Mouse (Mus musculus) forebrain, embryonic 13.5 days (tissue): ENCODE data around the gene Defa21. TPM values are rescaled to one million over a fixed set of nuclear protein-coding genes. Genes with fewer than 3 reads are reported as not detected.
"Not testable (repeated sequence)": the region's sequence is repeated elsewhere in the genome, so short reads cannot be mapped to it uniquely, and the experiment has no call there.

ENCODE experiments used
- ATAC-seq: fragments of 200-750 bp; cut with Nextera tagmentation; 2 replicates; pipeline ENCODE4 v1.8.0; 2017
- H3K27ac ChIP-seq: fragments of 300-500 bp; sonication (generic); 2 replicates; pipeline ENCODE4 v1.5.1; 2015; ENCODE audit warnings: inconsistent platforms, mild to moderate bottlenecking, moderate library complexity
- H3K27me3 ChIP-seq: fragments of 300-500 bp; sonication (generic); 2 replicates; pipeline ENCODE4 v1.6.1; 2015; ENCODE audit warnings: mild to moderate bottlenecking, inconsistent platforms
- H3K36me3 ChIP-seq: fragments of 300-500 bp; sonication (generic); 2 replicates; pipeline ENCODE4 v1.6.1; 2015; ENCODE audit warnings: mild to moderate bottlenecking, inconsistent platforms; ENCODE audit not compliant: poor library complexity, severe bottlenecking
- H3K4me1 ChIP-seq: fragments of 300-500 bp; sonication (generic); 2 replicates; pipeline ENCODE4 v1.6.1; 2015; ENCODE audit warnings: inconsistent platforms
- H3K4me2 ChIP-seq: fragments of 300-500 bp; sonication (generic); 2 replicates; pipeline ENCODE4 v1.6.1; 2015; ENCODE audit warnings: inconsistent platforms, mild to moderate bottlenecking, moderate library complexity
- H3K4me3 ChIP-seq: fragments of 300-500 bp; sonication (generic); 2 replicates; pipeline ENCODE4 v1.5.1; 2015; ENCODE audit warnings: mild to moderate bottlenecking, inconsistent platforms
- H3K9ac ChIP-seq: fragments of 300-500 bp; sonication (generic); 2 replicates; pipeline ENCODE4 v1.6.1; 2015; ENCODE audit warnings: mild to moderate bottlenecking, inconsistent platforms
- H3K9me3 ChIP-seq: fragments of 300-500 bp; sonication (generic); replicated peaks from 2 replicates; pipeline ENCODE4 v1.6.1; 2016; ENCODE audit warnings: inconsistent platforms
- WGBS: fragments of 180-500 bp; shearing (Covaris S2); methylation state at CpG from one replicate; pipeline ENCODE4 v1.1.7; 2015; 5-methylcytosine and 5-hydroxymethylcytosine counted together
- polyA plus RNA-seq: library from polyadenylated mRNA; unstranded; fragments of >200 nt; fragmentation: Nextera tagmentation; extraction: Ambion mirVana; gene quantifications from 2 replicates; pipeline ENCODE4 v1.2.1, GENCODE M21; 2015

Defa21 gene
- not detected in 2 replicates for polyA plus RNA-seq

DNA sequence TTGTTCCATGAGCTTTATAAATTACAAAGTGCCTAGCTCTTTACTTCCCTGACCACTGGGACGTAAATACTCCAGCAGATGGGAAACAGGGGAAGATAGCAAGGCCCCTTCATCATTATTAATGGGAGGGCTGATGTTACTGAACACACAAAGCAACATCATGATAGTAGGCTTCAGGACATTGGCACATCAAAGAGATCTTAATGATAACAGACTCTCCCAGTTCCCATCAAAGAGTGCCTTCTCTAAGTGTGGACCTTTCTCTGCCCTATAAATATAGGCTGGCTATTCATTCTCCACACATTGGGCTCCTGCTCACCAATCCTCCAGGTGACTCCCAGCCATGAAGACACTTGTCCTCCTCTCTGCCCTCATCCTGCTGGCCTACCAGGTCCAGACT lies at the start of gene Defa21:
TSS of gene Defa21 (plus strand) at position 301 of the 400 bp plus-strand sequence.
- not testable (repeated sequence) for ATAC-seq, H3K4me2 ChIP-seq, H3K27me3 ChIP-seq, H3K9me3 ChIP-seq, H3K36me3 ChIP-seq, H3K27ac ChIP-seq, H3K4me1 ChIP-seq, H3K9ac ChIP-seq, H3K4me3 ChIP-seq
- WGBS = no CpG with 5 or more reads among the region's 1 CpGs

DNA sequence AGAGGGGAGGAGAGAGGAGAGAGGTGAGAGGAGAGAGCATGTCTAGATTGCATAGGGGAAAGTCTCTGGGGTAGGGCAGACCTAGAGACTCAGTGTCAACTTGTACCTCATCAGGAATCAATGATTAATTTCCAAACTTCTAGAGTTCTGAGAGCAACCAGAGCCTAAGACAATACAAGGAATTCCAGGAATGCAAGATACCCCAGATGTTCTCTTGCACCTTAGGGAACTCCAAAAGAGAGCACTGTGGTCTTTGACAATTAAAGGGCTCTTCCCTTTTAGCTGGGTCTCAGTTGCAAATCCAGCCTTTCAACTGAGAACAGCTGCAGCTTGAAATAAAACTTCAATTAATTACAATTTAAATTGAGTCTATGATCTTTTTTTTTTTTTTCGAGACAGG lies 45.5 kb upstream of the Defa21 start:
- H3K4me3 ChIP-seq = no peak overlapping the region

DNA sequence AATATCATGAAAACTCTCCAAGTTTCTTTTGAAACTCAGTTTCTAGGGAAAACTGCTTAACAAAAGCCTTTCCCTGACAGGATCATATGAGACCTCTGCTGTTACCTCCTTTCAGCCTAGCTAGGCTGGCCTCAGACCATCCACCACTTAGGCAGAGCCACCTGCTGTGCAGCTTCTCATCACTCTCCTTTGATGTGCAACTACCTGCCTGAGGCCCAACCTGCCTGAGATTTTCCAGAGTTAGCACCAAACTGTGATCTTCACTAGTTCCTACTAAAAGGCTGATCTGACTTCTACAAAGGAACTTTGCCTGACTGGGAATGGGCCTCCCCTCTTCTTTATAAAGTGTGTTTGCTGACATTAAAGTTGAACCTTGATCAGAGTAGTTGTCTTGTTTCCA lies 31.3 kb upstream of the Defa21 start:
- not testable (repeated sequence) for H3K36me3 ChIP-seq, H3K9ac ChIP-seq, ATAC-seq, H3K9me3 ChIP-seq, H3K4me2 ChIP-seq, H3K4me1 ChIP-seq, H3K27ac ChIP-seq, H3K27me3 ChIP-seq, H3K4me3 ChIP-seq

More for the DNA sequence above, 45.5 kb upstream of the Defa21 start:
- Histone ChIP-seq H3K9me3 (peaks cover 4% of the 10 kb centered on the region), H3K27ac (no peak overlapping the region), H3K4me2 (no peak overlapping the region), H3K36me3 (no peaks in the 10 kb centered on the region), H3K27me3 (no peaks in the 10 kb centered on the region), H3K4me1 (no peaks in the 10 kb centered on the region), H3K9ac (no peak overlapping the region)
- ATAC-seq = no peak
- WGBS = 26% methylated on average over 1 of the region's 1 CpGs

DNA sequence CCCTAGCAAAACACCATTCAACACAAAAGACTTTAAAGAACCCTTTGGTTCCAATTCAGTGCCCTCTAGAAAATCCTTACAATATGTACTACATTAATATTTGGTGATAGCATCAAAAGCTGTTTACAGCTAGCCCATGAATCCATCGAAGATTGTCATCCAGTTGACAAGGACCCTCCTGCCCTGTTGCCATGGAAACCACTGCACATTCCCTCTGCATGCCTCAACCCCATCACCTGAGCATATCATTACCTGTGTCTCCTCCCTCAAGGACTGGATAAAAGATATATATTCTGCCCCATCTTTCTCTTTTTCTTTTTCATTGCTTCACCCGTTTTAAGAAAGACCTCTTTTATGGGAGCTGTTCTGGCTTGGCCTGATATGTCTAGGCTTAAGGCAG lies 28.6 kb upstream of the Defa21 start:
- no peak for ATAC-seq
- H3K9me3 ChIP-seq = peaks cover 3% of the 10 kb centered on the region; the same call in 1 of the 2 replicates
- no peak overlapping the region for H3K9ac ChIP-seq
- WGBS = 79% methylated on average over 2 of the region's 2 CpGs
- no peak overlapping the region for H3K4me3 ChIP-seq
- H3K36me3 ChIP-seq = no peaks in the 10 kb centered on the region
- no peak overlapping the region for H3K4me2 ChIP-seq
- no peaks in the 10 kb centered on the region for H3K4me1 ChIP-seq
- no peak overlapping the region for H3K27ac ChIP-seq
- H3K27me3 ChIP-seq = no peaks in the 10 kb centered on the region

DNA sequence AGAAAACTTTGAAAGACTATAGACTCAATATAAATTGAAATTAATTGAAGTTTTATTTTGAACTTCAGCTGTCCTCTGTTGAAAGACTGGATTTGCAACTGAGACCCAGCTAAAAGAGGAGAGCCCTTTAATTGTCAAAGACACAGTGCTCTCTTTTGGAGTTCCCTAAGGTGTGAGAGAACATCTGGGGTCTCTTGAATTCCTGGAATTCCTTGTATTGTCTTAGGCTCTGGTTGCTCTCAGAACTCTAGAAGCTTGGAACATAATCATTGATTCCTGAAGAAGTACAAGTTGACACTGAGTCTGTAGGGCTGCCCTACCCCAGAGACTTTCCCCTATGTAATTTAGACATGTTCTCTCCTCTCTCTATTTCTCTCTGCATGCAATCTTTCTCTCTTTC lies 28.1 kb upstream of the Defa21 start:
- Histone ChIP-seq H3K36me3 (no peaks in the 10 kb centered on the region), H3K4me1 (no peaks in the 10 kb centered on the region), H3K4me3 (no peak overlapping the region), H3K9ac (no peak overlapping the region), H3K27me3 (no peaks in the 10 kb centered on the region), H3K27ac (no peak overlapping the region), H3K9me3 (peaks cover 3% of the 10 kb centered on the region; the same call in 1 of the 2 replicates), H3K4me2 (no peak overlapping the region)
- ATAC-seq = no peak

DNA sequence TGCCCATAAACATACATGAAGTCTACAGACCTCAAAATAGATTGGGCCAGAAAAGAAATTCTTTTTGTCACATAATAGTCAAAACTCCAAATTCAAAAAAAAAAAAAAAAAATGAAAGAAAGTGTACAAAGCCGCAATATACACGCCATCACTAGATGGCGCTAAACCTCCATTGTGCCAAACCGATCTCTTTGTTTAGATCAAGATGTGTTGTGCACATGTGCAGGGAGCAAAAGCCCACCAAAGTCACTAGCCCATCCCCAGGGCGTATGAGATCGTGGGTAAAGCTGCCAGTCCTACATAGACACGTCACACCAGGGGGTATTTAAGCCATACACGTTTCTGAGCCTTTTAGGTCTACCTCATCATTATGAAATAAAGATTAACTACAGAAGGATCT lies 24.2 kb upstream of the Defa21 start:
- WGBS = 50% methylated on average over 8 of the region's 8 CpGs
- H3K36me3 ChIP-seq = no peaks in the 10 kb centered on the region
- no peak overlapping the region for H3K9ac ChIP-seq
- H3K27me3 ChIP-seq = no peaks in the 10 kb centered on the region
- H3K4me2 ChIP-seq = no peak overlapping the region
- H3K9me3 ChIP-seq = peaks cover 14% of the 10 kb centered on the region
- H3K27ac ChIP-seq = no peak overlapping the region
- no peaks in the 10 kb centered on the region for H3K4me1 ChIP-seq
- no peak for ATAC-seq
- no peak overlapping the region for H3K4me3 ChIP-seq

DNA sequence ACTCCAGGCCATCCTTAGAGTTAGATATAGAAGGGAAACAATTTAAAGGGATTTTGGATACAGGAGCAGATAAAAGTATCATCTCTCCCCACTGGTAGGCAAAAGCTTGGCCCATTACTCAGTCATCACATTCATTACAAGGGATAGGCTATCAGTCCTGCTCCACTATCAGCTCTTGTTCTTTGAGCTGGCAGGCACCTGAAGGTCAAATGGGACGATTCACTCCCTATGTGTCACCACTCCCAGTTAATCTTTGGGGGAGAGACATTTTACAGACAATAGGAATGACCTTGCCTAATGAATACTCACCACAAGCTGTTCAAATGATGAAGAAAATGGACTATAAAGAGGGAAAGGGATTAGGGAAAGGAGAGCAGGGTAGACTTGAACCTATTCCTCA lies 18.5 kb upstream of the Defa21 start:
- Histone ChIP-seq H3K4me1 (no peaks in the 10 kb centered on the region), H3K27me3 (no peaks in the 10 kb centered on the region), H3K9ac (no peak overlapping the region), H3K9me3 (peaks cover 27% of the 10 kb centered on the region), H3K4me2 (no peak overlapping the region), H3K4me3 (no peak overlapping the region), H3K27ac (no peak overlapping the region), H3K36me3 (no peaks in the 10 kb centered on the region)
- ATAC-seq = no peak
- 30% methylated on average over 1 of the region's 1 CpGs for whole genome bisulfite sequencing

DNA sequence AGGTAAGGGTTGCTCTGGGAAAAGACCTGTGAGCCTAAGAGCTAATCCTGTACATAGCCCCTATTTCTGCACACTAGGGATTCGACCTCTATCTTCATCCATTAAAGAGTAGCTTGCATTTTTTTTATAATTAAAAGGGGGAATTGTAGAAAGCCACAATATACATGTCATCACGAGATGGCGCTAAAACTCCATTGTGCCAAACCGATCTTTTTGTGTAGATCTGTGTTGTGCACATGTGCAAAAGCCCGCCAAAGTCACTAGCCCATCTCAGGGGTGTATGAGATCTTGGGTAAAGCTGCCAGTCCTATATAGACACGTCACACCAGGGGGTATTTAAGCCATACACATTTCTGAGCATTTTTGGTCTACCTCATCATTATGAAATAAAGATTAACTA lies 16.8 kb upstream of the Defa21 start:
- H3K36me3 ChIP-seq, H3K27ac ChIP-seq, H3K4me3 ChIP-seq, H3K4me2 ChIP-seq, ATAC-seq, H3K27me3 ChIP-seq, H3K4me1 ChIP-seq, H3K9ac ChIP-seq: not testable (repeated sequence)
- WGBS = 51% methylated on average over 6 of the region's 6 CpGs
- H3K9me3 ChIP-seq = peaks cover 33% of the 10 kb centered on the region

DNA sequence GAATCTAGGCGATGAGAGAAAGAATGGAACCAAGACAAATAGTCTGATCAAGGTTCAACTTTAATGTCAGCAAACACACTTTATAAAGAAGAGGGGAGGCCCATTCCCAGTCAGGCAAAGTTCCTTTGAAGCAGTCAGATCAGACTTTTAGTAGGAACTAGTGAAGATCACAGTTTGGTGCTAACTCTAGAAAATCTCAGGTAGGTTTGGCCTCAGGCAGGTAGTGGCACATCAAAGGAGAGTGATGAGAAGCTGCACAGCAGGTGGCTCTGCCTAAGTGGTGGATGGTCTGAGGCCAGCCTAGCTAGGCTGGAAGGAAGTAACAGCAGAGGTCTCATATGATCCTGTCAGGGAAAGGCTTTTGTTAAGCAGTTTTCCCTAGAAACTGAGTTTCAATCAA lies 14.8 kb upstream of the Defa21 start:
- not testable (repeated sequence) for H3K4me1 ChIP-seq, H3K27me3 ChIP-seq, H3K4me2 ChIP-seq, H3K36me3 ChIP-seq, ATAC-seq, H3K4me3 ChIP-seq, H3K27ac ChIP-seq, H3K9ac ChIP-seq
- H3K9me3 ChIP-seq = peaks cover 24% of the 10 kb centered on the region
- 85% methylated on average over 1 of the region's 1 CpGs for WGBS

DNA sequence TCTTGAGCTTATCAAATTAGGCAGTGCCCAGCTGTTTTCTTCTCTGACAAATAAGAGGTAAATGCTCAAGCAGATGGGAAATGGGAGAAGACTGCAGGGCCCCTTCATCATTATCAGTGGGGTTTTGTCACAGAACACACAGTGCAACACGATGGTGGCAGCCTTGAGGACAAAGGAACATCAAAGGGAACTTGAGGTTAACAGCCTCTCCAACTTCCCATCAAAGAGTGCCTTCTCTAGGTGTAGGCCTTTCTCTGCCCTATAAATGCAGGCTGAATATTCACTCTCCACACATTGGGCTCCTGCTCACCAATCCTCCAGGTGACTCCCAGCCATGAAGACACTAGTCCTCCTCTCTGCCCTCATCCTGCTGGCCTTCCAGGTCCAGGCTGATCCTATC lies 29.4 kb downstream of the Defa21 start, which contains the start of gene Defa23:
TSS of gene Defa23 (plus strand) at position 301 of the 400 bp plus-strand sequence.
- H3K27ac ChIP-seq, H3K36me3 ChIP-seq, H3K4me3 ChIP-seq, H3K4me1 ChIP-seq, H3K27me3 ChIP-seq, H3K9me3 ChIP-seq, H3K4me2 ChIP-seq, ATAC-seq, H3K9ac ChIP-seq: not testable (repeated sequence)
- WGBS = no CpG with 5 or more reads among the region's 1 CpGs

DNA sequence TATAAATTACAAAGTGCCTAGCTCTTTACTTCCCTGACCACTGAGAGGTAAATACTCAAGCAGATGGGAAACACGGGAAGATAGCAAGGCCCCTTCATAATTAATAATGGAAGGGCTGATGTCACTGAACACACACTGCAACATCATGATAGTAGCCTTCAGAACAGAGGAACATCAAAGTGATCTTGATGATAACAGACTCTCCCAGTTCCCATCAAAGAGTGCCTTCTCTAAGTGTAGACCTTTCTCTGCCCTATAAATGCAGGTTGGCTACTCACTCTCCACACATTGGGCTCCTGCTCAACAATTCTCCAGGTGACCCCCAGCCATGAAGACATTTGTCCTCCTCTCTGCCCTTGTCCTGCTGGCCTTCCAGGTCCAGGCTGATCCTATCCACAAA lies 39.4 kb downstream of the Defa21 start, which contains the start of gene Defa35:
TSS of gene Defa35 (plus strand) at position 301 of the 400 bp plus-strand sequence.
- H3K27me3 ChIP-seq, H3K27ac ChIP-seq, ATAC-seq, H3K9ac ChIP-seq, H3K4me3 ChIP-seq, H3K36me3 ChIP-seq, H3K4me1 ChIP-seq, H3K4me2 ChIP-seq, H3K9me3 ChIP-seq: not testable (repeated sequence)
- WGBS = 82% methylated on average over 1 of the region's 1 CpGs
